Mouse (Mus musculus) gastrocnemius, postnatal 10 days (tissue): ENCODE data around the gene Lcn3. TPM values are rescaled to one million over a fixed set of nuclear protein-coding genes. Genes with fewer than 3 reads are reported as not detected.

ENCODE experiments used
- total RNA-seq, 2 experiments: library from RNA; stranded (reverse); gene quantifications; 2 replicates each; pipeline ENCODE4 v1.2.3; 2021

Lcn3 gene
- total RNA-seq, 2 experiments from 2014 or later: not detected

Other genes with a start within 250 kb of the Lcn3 start
- 10 to 100 TPM; 13.3 to 16.4 TPM for gene Traf2, start 218.6 kb upstream of the Lcn3 start, total RNA-seq
- 100 to 1,000 TPM; 177 to 185 TPM for gene Edf1, start 207.7 kb upstream of the Lcn3 start, total RNA-seq
- 1 to 10 TPM; 2.7 to 4.1 TPM for gene Mamdc4, start 190.7 kb upstream of the Lcn3 start, total RNA-seq
- 10 to 100 TPM; 45.8 to 49.0 TPM for gene Phpt1, start 190.3 kb upstream of the Lcn3 start, total RNA-seq
- under 1 TPM; 0.14 to 0.38 TPM for gene Ajm1, start 183.8 kb upstream of the Lcn3 start, total RNA-seq
- 10 to 100 TPM; 49.6 to 58.7 TPM for gene Rabl6, start 157.0 kb upstream of the Lcn3 start, total RNA-seq
- not detected for gene Ccdc183, start 147.9 kb upstream of the Lcn3 start, total RNA-seq
- gene Tmem141, start 143.6 kb upstream of the Lcn3 start, total RNA-seq: 10 to 100 TPM; 12.2 to 13.9 TPM
- gene Fcna, start 137.5 kb upstream of the Lcn3 start, total RNA-seq: 1 to 10 TPM; 5.6 to 6.5 TPM
- 10 to 100 TPM; 27.7 to 36.4 TPM for gene Lcn8, start 112.4 kb upstream of the Lcn3 start, total RNA-seq
- not detected for gene Lcn5, start 107.6 kb upstream of the Lcn3 start, total RNA-seq
- gene Lcn6, start 88.8 kb upstream of the Lcn3 start, total RNA-seq: not detected
- gene Lcn10, start 82.8 kb upstream of the Lcn3 start, total RNA-seq: not detected
- not detected for gene Obp2a, start 65.5 kb upstream of the Lcn3 start, total RNA-seq
- 10 to 100 TPM; 18.3 to 20.4 TPM for gene Bmyc, start 58.8 kb upstream of the Lcn3 start, total RNA-seq
- gene Obp2b, start 28.6 kb upstream of the Lcn3 start, total RNA-seq: not detected
- not detected for gene Lcn11, start 11.4 kb downstream of the Lcn3 start, total RNA-seq
- gene Gm13539, start 16.7 kb downstream of the Lcn3 start, total RNA-seq: not detected
- not detected for gene Glt6d1, start 50.3 kb downstream of the Lcn3 start, total RNA-seq
- gene Lcn9, start 57.6 kb downstream of the Lcn3 start, total RNA-seq: not detected
- gene Sohlh1, start 81.7 kb downstream of the Lcn3 start, total RNA-seq: not detected
- gene Kcnt1, start 98.2 kb downstream of the Lcn3 start, total RNA-seq: under 1 TPM; 0.12 to 0.34 TPM
- gene Camsap1, start 217.7 kb downstream of the Lcn3 start, total RNA-seq: 10 to 100 TPM; 29.5 to 34.8 TPM